Mouse (Mus musculus) E14TG2a.4 (cell line): ENCODE results near the gene Bmyc.

Experiments
- H3K27me3 ChIP-seq: 2 replicates; pipeline ENCODE4 v1.6.1; 2014; ENCODE audit warnings: low read length, control low read depth; ENCODE audit not compliant: insufficient read depth
- H3K36me3 ChIP-seq: 2 replicates; pipeline ENCODE4 v1.6.1; 2014; ENCODE audit warnings: low read length, control low read depth; ENCODE audit not compliant: insufficient read depth
- H3K4me1 ChIP-seq: replicated peaks from 2 replicates; pipeline ENCODE4 v1.6.1; 2014; ENCODE audit warnings: low read depth, low read length, control low read depth
- H3K4me3 ChIP-seq: replicated peaks from 2 replicates; pipeline ENCODE4 v1.5.1; 2014; ENCODE audit warnings: mild to moderate bottlenecking, low read length
- H3K9me3 ChIP-seq: 2 replicates; pipeline ENCODE4 v1.6.1; 2014; ENCODE audit warnings: low read length, control low read depth
- CTCF ChIP-seq: conservative IDR thresholded peaks from 2 replicates; pipeline ENCODE4 v1.5.1; 2014; ENCODE audit warnings: low read length
- POU5F1 ChIP-seq: IDR thresholded peaks from 2 replicates; pipeline ENCODE4 v1.6.1; 2014; ENCODE audit warnings: low read length, borderline replicate concordance

Gene Bmyc

DNA sequence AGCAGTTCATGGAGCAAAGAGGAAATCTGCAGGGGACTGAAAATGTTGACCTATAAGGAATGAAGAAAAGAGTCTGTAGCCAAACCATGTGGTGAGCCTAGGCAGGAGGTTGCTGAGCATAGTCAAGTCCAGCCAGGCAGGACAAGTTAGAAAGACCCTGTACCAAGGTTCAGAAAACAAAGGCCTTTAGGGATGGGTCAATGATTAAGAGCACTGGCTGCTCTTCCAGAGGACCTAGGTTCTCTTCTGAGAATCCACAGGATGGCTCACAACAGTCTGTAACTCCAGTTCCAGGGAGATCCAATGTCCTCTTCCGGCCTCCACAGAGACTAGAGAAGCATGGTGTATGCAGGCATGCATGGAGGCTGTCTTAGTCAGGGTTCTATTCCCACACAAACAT is 47.7 kb downstream of the Bmyc start:
- no peaks in the 10 kb centered on the region for H3K36me3 ChIP-seq
- H3K9me3 ChIP-seq: no peaks in the 10 kb centered on the region
- no peak overlapping the region for H3K4me3 ChIP-seq
- H3K27me3 ChIP-seq: no peaks in the 10 kb centered on the region
- no peaks in the 10 kb centered on the region for H3K4me1 ChIP-seq
- TF ChIP-seq POU5F1 (no peak), CTCF (no peak)
